Mouse (Mus musculus) right cerebral cortex, postnatal 4 days (tissue): ENCODE results near the gene Btbd2.

Experiments
- DNase-seq: peaks from one replicate; pipeline ENCODE4 v3.0.0-alpha.2; 2022

Gene Btbd2

GRCm38 (mm10) chr10:80686617-80687016, 29.7 kb upstream of the Btbd2 start:
- no peak for DNase-seq

GRCm38 (mm10) chr10:80684984-80685383, 28.1 kb upstream of the Btbd2 start:
- no peak for DNase-seq

- no peak for DNase-seq
Observed at GRCm38 (mm10) chr10:80684214-80684613, 27.3 kb upstream of the Btbd2 start.

GRCm38 (mm10) chr10:80683647-80684046, 26.8 kb upstream of the Btbd2 start:
- DNase-seq, result no peak

- DNase-seq, result no peak
Observed at GRCm38 (mm10) chr10:80682003-80682402, 25.1 kb upstream of the Btbd2 start.

GRCm38 (mm10) chr10:80680260-80680696, 23.4 kb upstream of the Btbd2 start:
- no peak for DNase-seq

- DNase-seq, result no peak
Observed at GRCm38 (mm10) chr10:80679556-80680259, 22.8 kb upstream of the Btbd2 start.

- no peak for DNase-seq
Observed at GRCm38 (mm10) chr10:80678601-80679377, 21.9 kb upstream of the Btbd2 start.

- peak; percentile 83 for DNase-seq
Observed at GRCm38 (mm10) chr10:80677942-80678436, 21.1 kb upstream of the Btbd2 start, which contains the start of gene Mknk2. Mknk2 (minus strand) TSS chr10:80678112.

GRCm38 (mm10) chr10:80677128-80677875, 20.4 kb upstream of the Btbd2 start:
- no peak for DNase-seq

GRCm38 (mm10) chr10:80676198-80676928, 19.5 kb upstream of the Btbd2 start:
- peak; percentile 99 for DNase-seq

- DNase-seq, result peak; percentile 25
Observed at GRCm38 (mm10) chr10:80675405-80676197, 18.7 kb upstream of the Btbd2 start.

- no peak for DNase-seq
Observed at GRCm38 (mm10) chr10:80674851-80675404, 18.1 kb upstream of the Btbd2 start.

- DNase-seq, result no peak
Observed at GRCm38 (mm10) chr10:80674161-80674711, 17.4 kb upstream of the Btbd2 start.

GRCm38 (mm10) chr10:80673690-80674089, 16.8 kb upstream of the Btbd2 start:
- DNase-seq, result no peak

GRCm38 (mm10) chr10:80671936-80672690, 15.2 kb upstream of the Btbd2 start:
- no peak for DNase-seq

- no peak for DNase-seq
Observed at GRCm38 (mm10) chr10:80671251-80671650, 14.4 kb upstream of the Btbd2 start.

GRCm38 (mm10) chr10:80670531-80670930, 13.7 kb upstream of the Btbd2 start:
- no peak for DNase-seq

- DNase-seq, result no peak
Observed at GRCm38 (mm10) chr10:80669737-80670485, 13.0 kb upstream of the Btbd2 start.
